ENCODE assay signal across 24 mouse cellular contexts in the genomic region with DNA sequence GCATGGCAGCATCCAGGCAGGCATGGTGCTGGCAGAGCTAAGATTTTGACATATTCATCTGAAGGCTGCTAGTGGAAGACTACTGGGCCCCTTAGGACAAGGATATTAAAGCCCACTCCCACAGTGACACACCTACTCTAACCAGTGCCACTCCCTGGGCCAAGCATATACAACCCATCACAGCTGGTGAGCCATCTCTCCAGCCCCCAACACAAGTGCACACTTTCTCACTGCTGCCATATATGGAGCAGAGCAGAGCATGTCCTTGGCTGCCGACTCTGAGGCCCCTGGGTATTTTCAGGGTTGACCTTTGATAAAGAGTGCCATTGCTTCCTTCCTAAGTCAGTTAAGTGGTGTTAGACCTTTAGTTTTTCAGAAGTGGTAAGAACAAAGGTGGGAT. TPM values are rescaled to one million over a fixed set of nuclear protein-coding genes. Genes with fewer than 3 reads are reported as not detected.
DNase-seq lines count a peak whose midpoint lies in the region; ATAC-seq lines count a peak whose summit lies in the region.
"Had no signal": no experiment of that assay in that cellular context is flagged by ENCODE, and none has a peak within 500 bp of the region (broad histone marks: within the 10 kb centered on the region; RNA-seq: fewer than 3 reads in every experiment).

No protein-coding gene starts in this region.

- no peak overlapping the region for H3K4me3 ChIP-seq in forebrain, embryonic 11.5 days (ENCODE audit: low read depth, low read length)
- no peak overlapping the region for H3K4me3 ChIP-seq in forebrain, embryonic 16.5 days (replicated peaks; ENCODE audit: low read length)
- H3K4me3 ChIP-seq in heart, embryonic 15.5 days, result no peak overlapping the region
- no peak overlapping the region for H3K4me3 ChIP-seq in heart, embryonic 11.5 days (ENCODE audit: low read depth, low read length)
- H3K4me3 ChIP-seq in limb, embryonic 13.5 days, result no peak overlapping the region
- no peak overlapping the region for H3K4me3 ChIP-seq in limb, embryonic 10.5 days
- H3K4me3 ChIP-seq in brown adipose tissue, adult 24 weeks (ENCODE audit: insufficient read depth, low read depth, low read length), result no peak overlapping the region
- H3K4me3 ChIP-seq: embryonic facial prominence, embryonic 15.5 days; hindbrain, embryonic 13.5 days; midbrain, embryonic 10.5 days; neural tube, embryonic 12.5 days had no signal

- no peaks in the 10 kb centered on the region for H3K27me3 ChIP-seq in forebrain, embryonic 11.5 days (ENCODE audit: control insufficient read depth, insufficient read depth, low read length)
- H3K27me3 ChIP-seq in forebrain, embryonic 16.5 days (replicated peaks; ENCODE audit: control insufficient read depth, insufficient read depth, low read length), result no peaks in the 10 kb centered on the region
- H3K27me3 ChIP-seq in heart, embryonic 15.5 days, result no peaks in the 10 kb centered on the region
- no peaks in the 10 kb centered on the region for H3K27me3 ChIP-seq in heart, embryonic 11.5 days (ENCODE audit: control insufficient read depth, insufficient read depth, low read length)
- H3K27me3 ChIP-seq in limb, embryonic 13.5 days, result no peaks in the 10 kb centered on the region
- H3K27me3 ChIP-seq in limb, embryonic 10.5 days (ENCODE audit: low read depth, poor library complexity, severe bottlenecking), result no peaks in the 10 kb centered on the region
- H3K27me3 ChIP-seq: embryonic facial prominence, embryonic 15.5 days; hindbrain, embryonic 13.5 days; neural tube, embryonic 12.5 days had no signal

- no peak overlapping the region for H3K4me2 ChIP-seq in forebrain, embryonic 11.5 days (ENCODE audit: low read depth, low read length, severe bottlenecking)
- H3K4me2 ChIP-seq in forebrain, embryonic 16.5 days (ENCODE audit: low read length), result no peak overlapping the region
- H3K4me2 ChIP-seq in heart, embryonic 15.5 days, result no peak overlapping the region
- no peak overlapping the region for H3K4me2 ChIP-seq in heart, embryonic 11.5 days
- no peak overlapping the region for H3K4me2 ChIP-seq in limb, embryonic 13.5 days (replicated peaks)
- H3K4me2 ChIP-seq: embryonic facial prominence, embryonic 15.5 days; hindbrain, embryonic 13.5 days; neural tube, embryonic 12.5 days had no signal

- H3K4me1 ChIP-seq in forebrain, embryonic 11.5 days (replicated peaks; ENCODE audit: control insufficient read depth, insufficient read depth, low read length), result no peaks in the 10 kb centered on the region
- H3K4me1 ChIP-seq in forebrain, embryonic 16.5 days (replicated peaks; ENCODE audit: control insufficient read depth, insufficient read depth, low read length), result no peaks in the 10 kb centered on the region; the same call in 1 of the 2 replicates
- H3K4me1 ChIP-seq in heart, embryonic 15.5 days (replicated peaks), result peaks cover 27% of the 10 kb centered on the region
- H3K4me1 ChIP-seq in heart, embryonic 11.5 days (ENCODE audit: control insufficient read depth, insufficient read depth, low read length), result peaks cover 18% of the 10 kb centered on the region
- peaks cover 25% of the 10 kb centered on the region for H3K4me1 ChIP-seq in limb, embryonic 13.5 days
- H3K4me1 ChIP-seq in limb, embryonic 10.5 days, result no peaks in the 10 kb centered on the region
- no peaks in the 10 kb centered on the region for H3K4me1 ChIP-seq in brown adipose tissue, adult 24 weeks (ENCODE audit: control insufficient read depth, insufficient read depth, insufficient read length, low read length)
- H3K4me1 ChIP-seq: hindbrain, embryonic 13.5 days; midbrain, embryonic 10.5 days; neural tube, embryonic 12.5 days had no signal

- H3K9ac ChIP-seq in forebrain, embryonic 11.5 days (ENCODE audit: low read length), result no peak overlapping the region
- H3K9ac ChIP-seq in forebrain, embryonic 16.5 days (replicated peaks; ENCODE audit: low read depth, low read length), result no peak overlapping the region
- H3K9ac ChIP-seq in heart, embryonic 15.5 days, result no peak overlapping the region
- no peak overlapping the region for H3K9ac ChIP-seq in heart, embryonic 11.5 days (ENCODE audit: low read depth, low read length)
- no peak overlapping the region for H3K9ac ChIP-seq in limb, embryonic 13.5 days
- H3K9ac ChIP-seq: embryonic facial prominence, embryonic 15.5 days; hindbrain, embryonic 13.5 days; neural tube, embryonic 12.5 days had no signal

- H3K36me3 ChIP-seq in forebrain, embryonic 11.5 days (ENCODE audit: control insufficient read depth, insufficient read depth, low read length), result no peaks in the 10 kb centered on the region; the same call in 1 of the 2 replicates
- no peaks in the 10 kb centered on the region; the same call in 1 of the 2 replicates for H3K36me3 ChIP-seq in forebrain, embryonic 16.5 days (ENCODE audit: control insufficient read depth, insufficient read depth)
- H3K36me3 ChIP-seq in heart, embryonic 15.5 days, result peaks cover 8% of the 10 kb centered on the region
- no peaks in the 10 kb centered on the region; the same call in 1 of the 2 replicates for H3K36me3 ChIP-seq in heart, embryonic 11.5 days (ENCODE audit: control insufficient read depth, insufficient read depth, low read length)
- H3K36me3 ChIP-seq in limb, embryonic 13.5 days, result peaks cover 36% of the 10 kb centered on the region
- peaks cover 59% of the 10 kb centered on the region for H3K36me3 ChIP-seq in limb, embryonic 10.5 days

- no peak for ATAC-seq in forebrain, embryonic 11.5 days (replicated peaks; ENCODE audit: low FRiP score)
- no peak for ATAC-seq in forebrain, embryonic 16.5 days
- no peak for ATAC-seq in heart, embryonic 15.5 days (replicated peaks; ENCODE audit: insufficient number of reproducible peaks, insufficient read depth, low FRiP score, low read depth)
- ATAC-seq in heart, embryonic 11.5 days (replicated peaks; ENCODE audit: insufficient number of reproducible peaks, low FRiP score, low TSS enrichment), result no peak
- no peak for ATAC-seq in limb, embryonic 13.5 days (ENCODE audit: low FRiP score, low read depth)
- ATAC-seq: activated CD4-positive, CD25-positive, alpha-beta regulatory T cell, adult 4 months; inflammation-experienced regulatory T-cells, adult 6 months had no signal

- peak; percentile 30 for DNase-seq in forebrain, embryonic 11.5 days (ENCODE audit: low spot score)
- no peak for DNase-seq in limb, embryonic 10.5 days (ENCODE audit: low spot score)
- no peak for DNase-seq in thymus, postnatal 25 days
- DNase-seq: adrenal gland, postnatal 14 days; cerebellum, adult 11-12 months; cerebellum, postnatal 14 days; kidney, adult 8-10 months; layer of hippocampus, postnatal 36 days; liver; right cerebral cortex, postnatal 4 days had no signal

- no peak overlapping the region for H3K27ac ChIP-seq in forebrain, embryonic 11.5 days (ENCODE audit: low read depth, low read length)
- H3K27ac ChIP-seq in forebrain, embryonic 16.5 days (ENCODE audit: low read length), result no peak overlapping the region
- peak overlapping the region; percentile 78 for H3K27ac ChIP-seq in heart, embryonic 15.5 days
- H3K27ac ChIP-seq in heart, embryonic 11.5 days (ENCODE audit: low read depth, low read length), result no peak overlapping the region
- H3K27ac ChIP-seq in limb, embryonic 13.5 days, result 0 out of 2 replicates have a peak overlapping the region, but pooled peaks have one; percentile 64
- no peak overlapping the region for H3K27ac ChIP-seq in limb, embryonic 10.5 days
- H3K27ac ChIP-seq in brown adipose tissue, adult 24 weeks (replicated peaks; ENCODE audit: low read depth, low read length), result 0 out of 2 replicates have a peak overlapping the region, but pooled peaks have one; percentile 30
- H3K27ac ChIP-seq: hindbrain, embryonic 13.5 days; macrophage; midbrain, embryonic 10.5 days; neural tube, embryonic 12.5 days had no signal

- H3K9me3 ChIP-seq in forebrain, embryonic 11.5 days (ENCODE audit: control insufficient read depth, low read length), result no peaks in the 10 kb centered on the region
- no peaks in the 10 kb centered on the region for H3K9me3 ChIP-seq in forebrain, embryonic 16.5 days (ENCODE audit: control insufficient read depth, low read length)
- H3K9me3 ChIP-seq in heart, embryonic 15.5 days (replicated peaks), result no peaks in the 10 kb centered on the region
- no peaks in the 10 kb centered on the region for H3K9me3 ChIP-seq in heart, embryonic 11.5 days (replicated peaks; ENCODE audit: control insufficient read depth, low read length)
- H3K9me3 ChIP-seq in limb, embryonic 13.5 days, result no peaks in the 10 kb centered on the region
- no peaks in the 10 kb centered on the region for H3K9me3 ChIP-seq in limb, embryonic 10.5 days (replicated peaks)
- H3K9me3 ChIP-seq: embryonic facial prominence, embryonic 15.5 days; G1E; hindbrain, embryonic 13.5 days; midbrain, embryonic 10.5 days; neural tube, embryonic 12.5 days had no signal

- 79% methylated on average over 1 of the region's 1 CpGs for WGBS in forebrain, embryonic 11.5 days
- 83% methylated on average over 1 of the region's 1 CpGs for WGBS in forebrain, embryonic 16.5 days
- WGBS in heart, embryonic 15.5 days, result 29% methylated on average over 1 of the region's 1 CpGs
- WGBS in heart, embryonic 11.5 days (ENCODE audit: insufficient replicate concordance), result 7% methylated on average over 1 of the region's 1 CpGs
- WGBS in limb, embryonic 13.5 days, result 68% methylated on average over 1 of the region's 1 CpGs
- 88% methylated on average over 1 of the region's 1 CpGs for WGBS in limb, embryonic 10.5 days

RNA-seq across cellular contexts. Expression of a gene that starts 6.6 kb away (rescaled TPM):
- 18.3 and 19.6 TPM in 2 replicates for polyA plus RNA-seq in forebrain, embryonic 11.5 days (2014; fragmentation: Nextera tagmentation; extraction: Ambion mirVana)
- polyA plus RNA-seq in forebrain, embryonic 16.5 days (2015; fragmentation: Nextera tagmentation; extraction: Ambion mirVana), result 13.0 and 19.4 TPM in 2 replicates
- 31.6 and 33.2 TPM in 2 replicates for polyA plus RNA-seq in heart, embryonic 15.5 days (2015; fragmentation: Nextera tagmentation; extraction: Ambion mirVana)
- 28.2 and 31.0 TPM in 2 replicates for polyA plus RNA-seq in heart, embryonic 11.5 days (2014; fragmentation: Nextera tagmentation; extraction: Ambion mirVana)
- 33.3 and 37.8 TPM in 2 replicates for polyA plus RNA-seq in limb, embryonic 13.5 days (2015; fragmentation: Nextera tagmentation; extraction: Ambion mirVana)
- 26.8 and 27.5 TPM in 2 replicates for polyA plus RNA-seq in limb, embryonic 10.5 days (2016; fragmentation: Nextera tagmentation; extraction: Ambion mirVana)
- polyA plus RNA-seq in brown adipose tissue, adult 24 weeks (2012; ENCODE audit: insufficient read depth, insufficient read length, missing spikeins), result 26.1 and 34.8 TPM in 2 replicates

RNA-seq across cellular contexts. Expression of a gene that starts 6.7 kb away (rescaled TPM):
- 32.8 TPM in 2 replicates for polyA plus RNA-seq in forebrain, embryonic 11.5 days (2014; fragmentation: Nextera tagmentation; extraction: Ambion mirVana)
- polyA plus RNA-seq in forebrain, embryonic 16.5 days (2015; fragmentation: Nextera tagmentation; extraction: Ambion mirVana), result 10.9 and 14.4 TPM in 2 replicates
- polyA plus RNA-seq in heart, embryonic 15.5 days (2015; fragmentation: Nextera tagmentation; extraction: Ambion mirVana), result 30.4 and 35.5 TPM in 2 replicates
- 31.0 and 32.3 TPM in 2 replicates for polyA plus RNA-seq in heart, embryonic 11.5 days (2014; fragmentation: Nextera tagmentation; extraction: Ambion mirVana)
- polyA plus RNA-seq in limb, embryonic 13.5 days (2015; fragmentation: Nextera tagmentation; extraction: Ambion mirVana), result 40.6 and 47.3 TPM in 2 replicates
- 41.4 and 53.5 TPM in 2 replicates for polyA plus RNA-seq in limb, embryonic 10.5 days (2016; fragmentation: Nextera tagmentation; extraction: Ambion mirVana)
- 6.9 and 13.4 TPM in 2 replicates for polyA plus RNA-seq in brown adipose tissue, adult 24 weeks (2012; ENCODE audit: insufficient read depth, insufficient read length, missing spikeins)

RNA-seq across cellular contexts. Expression of a gene that starts 13.6 kb away (rescaled TPM):
- not detected in 2 replicates for polyA plus RNA-seq in forebrain, embryonic 11.5 days (2014; fragmentation: Nextera tagmentation; extraction: Ambion mirVana)
- polyA plus RNA-seq in forebrain, embryonic 16.5 days (2015; fragmentation: Nextera tagmentation; extraction: Ambion mirVana), result 0.16 and 0.48 TPM in 2 replicates
- 0.24 TPM in 2 replicates for polyA plus RNA-seq in heart, embryonic 15.5 days (2015; fragmentation: Nextera tagmentation; extraction: Ambion mirVana)
- polyA plus RNA-seq in heart, embryonic 11.5 days (2014; fragmentation: Nextera tagmentation; extraction: Ambion mirVana), result not detected in 2 replicates
- polyA plus RNA-seq in limb, embryonic 13.5 days (2015; fragmentation: Nextera tagmentation; extraction: Ambion mirVana), result 0.19 TPM in 2 replicates
- not detected in 2 replicates for polyA plus RNA-seq in limb, embryonic 10.5 days (2016; fragmentation: Nextera tagmentation; extraction: Ambion mirVana)
- not detected in 2 replicates for polyA plus RNA-seq in brown adipose tissue, adult 24 weeks (2012; ENCODE audit: insufficient read depth, insufficient read length, missing spikeins)
- polyA plus RNA-seq: G1E; macrophage; neural tube, embryonic 12.5 days had no signal

RNA-seq across cellular contexts. Expression of a gene that starts 21.5 kb away (rescaled TPM):
- 0.28 TPM in 1 of 2 replicates, not detected in the other for polyA plus RNA-seq in forebrain, embryonic 11.5 days (2014; fragmentation: Nextera tagmentation; extraction: Ambion mirVana)
- polyA plus RNA-seq in forebrain, embryonic 16.5 days (2015; fragmentation: Nextera tagmentation; extraction: Ambion mirVana), result not detected in 2 replicates
- polyA plus RNA-seq in heart, embryonic 15.5 days (2015; fragmentation: Nextera tagmentation; extraction: Ambion mirVana), result 0.36 TPM in 1 of 2 replicates, not detected in the other
- polyA plus RNA-seq in heart, embryonic 11.5 days (2014; fragmentation: Nextera tagmentation; extraction: Ambion mirVana), result not detected in 2 replicates
- polyA plus RNA-seq in limb, embryonic 13.5 days (2015; fragmentation: Nextera tagmentation; extraction: Ambion mirVana), result not detected in 2 replicates
- 0.35 TPM in 1 of 2 replicates, not detected in the other for polyA plus RNA-seq in limb, embryonic 10.5 days (2016; fragmentation: Nextera tagmentation; extraction: Ambion mirVana)
- not detected in 2 replicates for polyA plus RNA-seq in brown adipose tissue, adult 24 weeks (2012; ENCODE audit: insufficient read depth, insufficient read length, missing spikeins)
- polyA plus RNA-seq: activated CD4-positive, CD25-positive, alpha-beta regulatory T cell, adult 4 months; G1E; liver, embryonic 16.5 days; macrophage; midbrain, embryonic 10.5 days; neural tube, embryonic 12.5 days had no signal

RNA-seq across cellular contexts. Expression of a gene that starts 42.6 kb away (rescaled TPM):
- polyA plus RNA-seq in forebrain, embryonic 11.5 days (2014; fragmentation: Nextera tagmentation; extraction: Ambion mirVana), result 45.7 and 47.1 TPM in 2 replicates
- 98.7 and 100 TPM in 2 replicates for polyA plus RNA-seq in forebrain, embryonic 16.5 days (2015; fragmentation: Nextera tagmentation; extraction: Ambion mirVana)
- polyA plus RNA-seq in heart, embryonic 15.5 days (2015; fragmentation: Nextera tagmentation; extraction: Ambion mirVana), result 56.4 and 57.1 TPM in 2 replicates
- 58.9 and 61.9 TPM in 2 replicates for polyA plus RNA-seq in heart, embryonic 11.5 days (2014; fragmentation: Nextera tagmentation; extraction: Ambion mirVana)
- 46.8 and 47.8 TPM in 2 replicates for polyA plus RNA-seq in limb, embryonic 13.5 days (2015; fragmentation: Nextera tagmentation; extraction: Ambion mirVana)
- polyA plus RNA-seq in limb, embryonic 10.5 days (2016; fragmentation: Nextera tagmentation; extraction: Ambion mirVana), result 17.3 and 18.0 TPM in 2 replicates
- polyA plus RNA-seq in brown adipose tissue, adult 24 weeks (2012; ENCODE audit: insufficient read depth, insufficient read length, missing spikeins), result 47.8 and 65.8 TPM in 2 replicates

Comparison
In these comparisons a context has a peak if more than half of its experiments do, and no peak if none do; other contexts are left out.
1. H3K27ac ChIP-seq: peak in heart, embryonic 15.5 days (single experiment), limb, embryonic 13.5 days (single experiment) and brown adipose tissue, adult 24 weeks (single experiment); none in forebrain, embryonic 11.5 days (single experiment), forebrain, embryonic 16.5 days (single experiment), heart, embryonic 11.5 days (single experiment) and limb, embryonic 10.5 days (single experiment).